Mouse (Mus musculus) frontal cortex, postnatal 36 days (tissue): ENCODE measurements around the gene Tomm20l.

Source experiments
- DNase-seq, 2 experiments: peaks; one replicate each; pipeline ENCODE4 v3.0.0; 2022; ENCODE audit warnings: low spot score in 2 of 2

The Tomm20l gene

GRCm38 (mm10) chr12:71154979-71155378 lies 43.8 kb downstream of the Tomm20l start:
- DNase-seq = no peak

GRCm38 (mm10) chr12:71157974-71158373 lies 46.7 kb downstream of the Tomm20l start:
- no peak for DNase-seq

GRCm38 (mm10) chr12:71164410-71164809 lies 53.2 kb downstream of the Tomm20l start:
- no peak for DNase-seq

- no peak for DNase-seq
Observed at GRCm38 (mm10) chr12:71169911-71170310, 58.7 kb downstream of the Tomm20l start.
